ENCODE assay signal across 9 mouse cellular contexts in genomic region chr1:93128710-93129349, GRCm38 (mm10). TPM values are rescaled to one million over a fixed set of nuclear protein-coding genes. Genes with fewer than 3 reads are reported as not detected.
DNase-seq lines count a peak whose midpoint lies in the region; ATAC-seq and TF ChIP-seq lines count a peak whose summit lies in the region.
"Had no signal": no experiment of that assay in that cellular context is flagged by ENCODE, and none has a peak within 500 bp of the region (broad histone marks: within the 10 kb centered on the region; RNA-seq: fewer than 3 reads in every experiment).

No protein-coding gene starts in this region.

- no peak overlapping the region for H3K9ac ChIP-seq in forebrain, embryonic 13.5 days
- no peak overlapping the region for H3K9ac ChIP-seq in limb, embryonic 14.5 days (ENCODE audit: low read depth, low read length, severe bottlenecking)
- H3K9ac ChIP-seq: neural tube, embryonic 13.5 days had no signal

- no peaks in the 10 kb centered on the region for H3K36me3 ChIP-seq in forebrain, embryonic 13.5 days (ENCODE audit: poor library complexity, severe bottlenecking)
- no peaks in the 10 kb centered on the region for H3K36me3 ChIP-seq in limb, embryonic 14.5 days (ENCODE audit: control insufficient read depth, insufficient read depth, low read length)
- H3K36me3 ChIP-seq: neural tube, embryonic 13.5 days had no signal

- no peak overlapping the region for H3K4me2 ChIP-seq in forebrain, embryonic 13.5 days
- H3K4me2 ChIP-seq in limb, embryonic 14.5 days (replicated peaks; ENCODE audit: low read depth, low read length, severe bottlenecking), result 0 out of 2 replicates have a peak overlapping the region, but pooled peaks have one; percentile 4
- H3K4me2 ChIP-seq: neural tube, embryonic 13.5 days had no signal

- no peak overlapping the region for H3K27ac ChIP-seq in forebrain, embryonic 13.5 days
- no peak overlapping the region for H3K27ac ChIP-seq in limb, embryonic 14.5 days (replicated peaks; ENCODE audit: low read depth, low read length)
- H3K27ac ChIP-seq: neural tube, embryonic 13.5 days had no signal

- no peak for TF ChIP-seq POLR2A in limb, embryonic 14.5 days (IDR thresholded peaks at IDR 0.05; ENCODE audit: borderline replicate concordance, extremely low read depth, insufficient read depth, insufficient read length)

- H3K4me3 ChIP-seq in forebrain, embryonic 13.5 days, result no peak overlapping the region
- H3K4me3 ChIP-seq in limb, embryonic 14.5 days (replicated peaks; ENCODE audit: low read length), result no peak overlapping the region
- H3K4me3 ChIP-seq: neural tube, embryonic 13.5 days had no signal

- H3K27me3 ChIP-seq in forebrain, embryonic 13.5 days, result no peaks in the 10 kb centered on the region
- no peaks in the 10 kb centered on the region for H3K27me3 ChIP-seq in limb, embryonic 14.5 days (ENCODE audit: control insufficient read depth, insufficient read depth, low read length)
- H3K27me3 ChIP-seq: neural tube, embryonic 13.5 days had no signal

- peak; percentile 38 for DNase-seq in ovary, postnatal 10 days (ENCODE audit: low spot score)
- DNase-seq in ovary, adult 18-20 months (ENCODE audit: low spot score), result no peak
- peak; percentile 18 for DNase-seq in c-Kit-positive CD71-negative TER-119-negative erythroid progenitor cells, embryonic 14.5 days (ENCODE audit: low read depth)
- peak; percentile 85 for DNase-seq in kidney, postnatal 10 days
- DNase-seq in limb, embryonic 14.5 days (ENCODE audit: low spot score), result peak; percentile 55
- peak; percentile 85 for DNase-seq in retina, postnatal 7 days (ENCODE audit: low read depth, low spot score)
- DNase-seq in thymus, adult 18-20 months, result no peak

- ATAC-seq in forebrain, embryonic 13.5 days, result 0 out of 2 replicates have a peak, but pooled peaks have one; percentile 30
- ATAC-seq in limb, embryonic 14.5 days (ENCODE audit: low FRiP score, low read depth), result 0 out of 2 replicates have a peak, but pooled peaks have one; percentile 34

- H3K4me1 ChIP-seq in forebrain, embryonic 13.5 days, result no peaks in the 10 kb centered on the region
- peaks cover 8% of the 10 kb centered on the region for H3K4me1 ChIP-seq in limb, embryonic 14.5 days (ENCODE audit: control insufficient read depth, insufficient read depth, low read length)
- H3K4me1 ChIP-seq: neural tube, embryonic 13.5 days had no signal

- 31% methylated on average over 6 of the region's 6 CpGs for WGBS in forebrain, embryonic 13.5 days
- WGBS in limb, embryonic 14.5 days, result 17% methylated on average over 6 of the region's 6 CpGs

- no peaks in the 10 kb centered on the region for H3K9me3 ChIP-seq in forebrain, embryonic 13.5 days (replicated peaks)
- H3K9me3 ChIP-seq in limb, embryonic 14.5 days (ENCODE audit: control insufficient read depth, low read length), result no peaks in the 10 kb centered on the region
- H3K9me3 ChIP-seq: neural tube, embryonic 13.5 days had no signal

RNA-seq across cellular contexts. Expression of gene Agxt, which starts 6.2 kb away (rescaled TPM):
- polyA plus RNA-seq in forebrain, embryonic 13.5 days (2015; fragmentation: Nextera tagmentation; extraction: Ambion mirVana), result not detected in 2 replicates
- not detected in 2 replicates for polyA plus RNA-seq in limb, embryonic 14.5 days (2012; rRNA removed)
- polyA plus RNA-seq in limb, embryonic 14.5 days (2014; fragmentation: Nextera tagmentation; extraction: Ambion mirVana), result not detected in 2 replicates
- polyA plus RNA-seq: neural tube, embryonic 13.5 days had no signal

RNA-seq across cellular contexts. Expression of gene Kif1a, which starts 27.1 kb away (rescaled TPM):
- 205 and 224 TPM in 2 replicates for polyA plus RNA-seq in forebrain, embryonic 13.5 days (2015; fragmentation: Nextera tagmentation; extraction: Ambion mirVana)
- polyA plus RNA-seq in limb, embryonic 14.5 days (2012; rRNA removed), result 8.1 and 10.4 TPM in 2 replicates
- polyA plus RNA-seq in limb, embryonic 14.5 days (2014; fragmentation: Nextera tagmentation; extraction: Ambion mirVana), result 16.4 and 17.5 TPM in 2 replicates

RNA-seq across cellular contexts. Expression of gene 2310007B03Rik, which starts 31.9 kb away (rescaled TPM):
- 0.08 and 0.16 TPM in 2 replicates for polyA plus RNA-seq in forebrain, embryonic 13.5 days (2015; fragmentation: Nextera tagmentation; extraction: Ambion mirVana)
- polyA plus RNA-seq in limb, embryonic 14.5 days (2012; rRNA removed), result 2.9 and 4.2 TPM in 2 replicates
- polyA plus RNA-seq in limb, embryonic 14.5 days (2014; fragmentation: Nextera tagmentation; extraction: Ambion mirVana), result 6.9 and 9.0 TPM in 2 replicates
- polyA plus RNA-seq: neural tube, embryonic 13.5 days had no signal

RNA-seq across cellular contexts. Expression of gene Crocc2, which starts 39.7 kb away (rescaled TPM):
- 0.10 and 0.20 TPM in 2 replicates for polyA plus RNA-seq in forebrain, embryonic 13.5 days (2015; fragmentation: Nextera tagmentation; extraction: Ambion mirVana)
- polyA plus RNA-seq in limb, embryonic 14.5 days (2012; rRNA removed), result 0.39 and 0.46 TPM in 2 replicates
- polyA plus RNA-seq in limb, embryonic 14.5 days (2014; fragmentation: Nextera tagmentation; extraction: Ambion mirVana), result 0.17 and 0.51 TPM in 2 replicates

Comparison
In these comparisons a context has a peak if more than half of its experiments do, and no peak if none do; other contexts are left out.
1. DNase-seq: peak in ovary, postnatal 10 days (single experiment), c-Kit-positive CD71-negative TER-119-negative erythroid progenitor cells, embryonic 14.5 days (single experiment), kidney, postnatal 10 days (single experiment), limb, embryonic 14.5 days (single experiment) and retina, postnatal 7 days (single experiment); none in ovary, adult 18-20 months (single experiment) and thymus, adult 18-20 months (0 of 2).
2. RNA of gene Kif1a, which starts 27.1 kb away (polyA plus RNA-seq): 205 to 224 TPM in forebrain, embryonic 13.5 days; 8.1 to 17.5 TPM in limb, embryonic 14.5 days; every median in the first group is over 10 times any median in the second.